Mouse (Mus musculus): ENCODE measurements around the gene Col19a1. TPM values are rescaled to one million over a fixed set of nuclear protein-coding genes. Genes with fewer than 3 reads are reported as not detected.

The Col19a1 gene
- polyA plus RNA-seq, 1 experiment, result not detected

DNA sequence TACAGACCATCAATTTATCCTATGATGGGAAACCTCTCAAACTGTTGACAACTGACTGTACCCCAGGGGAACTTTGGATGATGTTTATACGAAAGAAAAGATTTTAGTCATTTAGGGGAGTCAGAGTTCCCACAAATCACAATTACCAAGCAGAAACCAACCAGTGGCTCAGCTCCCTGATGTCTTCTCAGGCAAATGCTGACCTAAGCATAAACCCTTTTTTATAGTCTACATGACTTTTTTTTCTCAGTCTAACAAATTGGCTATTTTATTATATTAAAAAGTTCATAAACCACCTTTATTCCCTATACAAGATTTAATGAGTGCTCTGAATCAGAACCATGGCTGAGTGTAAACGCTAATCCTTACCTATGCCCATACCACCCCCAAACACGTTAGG is 213.6 kb downstream of the Col19a1 start:
- Histone ChIP-seq H3K27me3 (ENCODE audit: control insufficient read depth, insufficient read depth, low read length, poor library complexity, severe bottlenecking) (no peaks in the 10 kb centered on the region), H3K4me1 (ENCODE audit: control insufficient read depth, insufficient read depth, low read length) (no peaks in the 10 kb centered on the region), H3K36me3 (ENCODE audit: control insufficient read depth, insufficient read depth, low read length, poor library complexity, severe bottlenecking) (no peaks in the 10 kb centered on the region), H3K9me3 (replicated peaks; ENCODE audit: control insufficient read depth, insufficient read depth, low read length, poor library complexity, severe bottlenecking) (no peaks in the 10 kb centered on the region), H3K4me3 (ENCODE audit: low read depth, low read length) (no peak overlapping the region), H3K27ac (ENCODE audit: insufficient read depth, low read length) (no peak overlapping the region), H3K9ac (ENCODE audit: low read depth, poor library complexity, severe bottlenecking) (no peak overlapping the region)
- TF ChIP-seq POLR2A (IDR thresholded peaks at IDR 0.05; ENCODE audit: insufficient read depth, low read length), result no peak
- TF ChIP-seq EP300 (IDR thresholded peaks at IDR 0.05; ENCODE audit: insufficient read depth, low read depth, low read length), result no peak
- no peak for TF ChIP-seq CTCF (IDR thresholded peaks at IDR 0.05; ENCODE audit: low read depth, low read length)

GRCm38 (mm10) chr1:24372471-24373258 is 214.6 kb downstream of the Col19a1 start:
- TF ChIP-seq EP300 (IDR thresholded peaks at IDR 0.05; ENCODE audit: insufficient read depth, low read depth, low read length) (no peak), POLR2A (IDR thresholded peaks at IDR 0.05; ENCODE audit: insufficient read depth, low read length) (no peak), CTCF (IDR thresholded peaks at IDR 0.05; ENCODE audit: low read depth, low read length) (no peak)
- no peaks in the 10 kb centered on the region for H3K27me3 ChIP-seq (ENCODE audit: control insufficient read depth, insufficient read depth, low read length, poor library complexity, severe bottlenecking)
- H3K4me1 ChIP-seq (ENCODE audit: control insufficient read depth, insufficient read depth, low read length), result no peaks in the 10 kb centered on the region
- no peaks in the 10 kb centered on the region for H3K9me3 ChIP-seq (replicated peaks; ENCODE audit: control insufficient read depth, insufficient read depth, low read length, poor library complexity, severe bottlenecking)
- H3K9ac ChIP-seq (ENCODE audit: low read depth, poor library complexity, severe bottlenecking), result no peak overlapping the region
- H3K27ac ChIP-seq (ENCODE audit: insufficient read depth, low read length), result no peak overlapping the region
- H3K4me3 ChIP-seq (ENCODE audit: low read depth, low read length), result no peak overlapping the region
- no peaks in the 10 kb centered on the region for H3K36me3 ChIP-seq (ENCODE audit: control insufficient read depth, insufficient read depth, low read length, poor library complexity, severe bottlenecking)

- no peaks in the 10 kb centered on the region for H3K27me3 ChIP-seq (ENCODE audit: control insufficient read depth, insufficient read depth, low read length, poor library complexity, severe bottlenecking)
- H3K4me1 ChIP-seq (ENCODE audit: control insufficient read depth, insufficient read depth, low read length), result no peaks in the 10 kb centered on the region
- H3K27ac ChIP-seq (ENCODE audit: insufficient read depth, low read length), result no peak overlapping the region
- H3K9ac ChIP-seq (ENCODE audit: low read depth, poor library complexity, severe bottlenecking), result no peak overlapping the region
- no peak overlapping the region for H3K4me3 ChIP-seq (ENCODE audit: low read depth, low read length)
- no peaks in the 10 kb centered on the region for H3K36me3 ChIP-seq (ENCODE audit: control insufficient read depth, insufficient read depth, low read length, poor library complexity, severe bottlenecking)
- no peaks in the 10 kb centered on the region for H3K9me3 ChIP-seq (replicated peaks; ENCODE audit: control insufficient read depth, insufficient read depth, low read length, poor library complexity, severe bottlenecking)
- TF ChIP-seq CTCF (IDR thresholded peaks at IDR 0.05; ENCODE audit: low read depth, low read length), result no peak
- no peak for TF ChIP-seq POLR2A (IDR thresholded peaks at IDR 0.05; ENCODE audit: insufficient read depth, low read length)
- no peak for TF ChIP-seq EP300 (IDR thresholded peaks at IDR 0.05; ENCODE audit: insufficient read depth, low read depth, low read length)
Observed at GRCm38 (mm10) chr1:24367570-24368517, 219.4 kb downstream of the Col19a1 start.

DNA sequence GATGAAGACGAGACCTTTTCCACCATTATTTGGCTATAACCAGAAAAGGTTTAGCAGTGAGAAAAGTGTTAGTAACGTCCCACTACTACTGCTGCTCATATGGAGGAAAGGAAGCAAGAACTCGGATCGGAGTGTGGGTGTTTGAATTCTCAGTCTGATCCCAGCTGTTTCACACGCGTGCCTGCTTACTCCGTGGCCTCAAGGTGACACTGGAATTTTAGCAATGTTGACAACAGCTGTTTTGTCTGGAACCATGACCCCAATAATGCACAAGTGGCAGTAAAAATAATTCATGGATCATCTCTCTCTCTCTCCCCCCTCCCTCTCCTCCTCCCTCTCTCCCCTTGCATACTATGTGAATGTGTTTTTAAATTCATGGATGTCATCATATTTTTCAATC is 222.5 kb downstream of the Col19a1 start:
- H3K4me3 ChIP-seq (ENCODE audit: low read depth, low read length), result no peak overlapping the region
- no peaks in the 10 kb centered on the region for H3K27me3 ChIP-seq (ENCODE audit: control insufficient read depth, insufficient read depth, low read length, poor library complexity, severe bottlenecking)
- TF ChIP-seq EP300 (IDR thresholded peaks at IDR 0.05; ENCODE audit: insufficient read depth, low read depth, low read length), result no peak
- TF ChIP-seq POLR2A (IDR thresholded peaks at IDR 0.05; ENCODE audit: insufficient read depth, low read length), result no peak
- no peak for TF ChIP-seq CTCF (IDR thresholded peaks at IDR 0.05; ENCODE audit: low read depth, low read length)
- H3K27ac ChIP-seq (ENCODE audit: insufficient read depth, low read length), result no peak overlapping the region
- H3K36me3 ChIP-seq (ENCODE audit: control insufficient read depth, insufficient read depth, low read length, poor library complexity, severe bottlenecking), result no peaks in the 10 kb centered on the region
- H3K9ac ChIP-seq (ENCODE audit: low read depth, poor library complexity, severe bottlenecking), result no peak overlapping the region
- no peaks in the 10 kb centered on the region for H3K4me1 ChIP-seq (ENCODE audit: control insufficient read depth, insufficient read depth, low read length)
- no peaks in the 10 kb centered on the region for H3K9me3 ChIP-seq (replicated peaks; ENCODE audit: control insufficient read depth, insufficient read depth, low read length, poor library complexity, severe bottlenecking)

- Histone ChIP-seq H3K27ac (ENCODE audit: insufficient read depth, low read length) (no peak overlapping the region), H3K9me3 (replicated peaks; ENCODE audit: control insufficient read depth, insufficient read depth, low read length, poor library complexity, severe bottlenecking) (no peaks in the 10 kb centered on the region), H3K4me1 (ENCODE audit: control insufficient read depth, insufficient read depth, low read length) (no peaks in the 10 kb centered on the region), H3K9ac (ENCODE audit: low read depth, poor library complexity, severe bottlenecking) (no peak overlapping the region), H3K36me3 (ENCODE audit: control insufficient read depth, insufficient read depth, low read length, poor library complexity, severe bottlenecking) (no peaks in the 10 kb centered on the region), H3K27me3 (ENCODE audit: control insufficient read depth, insufficient read depth, low read length, poor library complexity, severe bottlenecking) (no peaks in the 10 kb centered on the region), H3K4me3 (ENCODE audit: low read depth, low read length) (no peak overlapping the region)
- no peak for TF ChIP-seq EP300 (IDR thresholded peaks at IDR 0.05; ENCODE audit: insufficient read depth, low read depth, low read length)
- no peak for TF ChIP-seq POLR2A (IDR thresholded peaks at IDR 0.05; ENCODE audit: insufficient read depth, low read length)
Observed at GRCm38 (mm10) chr1:24361990-24362635, 225.2 kb downstream of the Col19a1 start.
